Mouse (Mus musculus) neural tube, embryonic 14.5 days (tissue): ENCODE measurements around the gene Gm5930. TPM values are rescaled to one million over a fixed set of nuclear protein-coding genes. Genes with fewer than 3 reads are reported as not detected.
"Not testable (repeated sequence)": the region's sequence is repeated elsewhere in the genome, so short reads cannot be mapped to it uniquely, and the experiment has no call there.

Experiments
- ATAC-seq: fragments of 200-750 bp; cut with Nextera tagmentation; 2 replicates; pipeline ENCODE4 v1.8.0; 2017; ENCODE audit warnings: low read depth, mild to moderate bottlenecking, moderate TSS enrichment, moderate library complexity
- H3K27ac ChIP-seq: fragments of 300-500 bp; sonication (generic); 2 replicates; pipeline ENCODE4 v1.5.1; 2014; ENCODE audit warnings: low read depth, mild to moderate bottlenecking, control low read depth, low read length, moderate library complexity, mixed read lengths
- H3K27me3 ChIP-seq: fragments of 300-500 bp; sonication (generic); 2 replicates; pipeline ENCODE4 v1.6.1; 2014; ENCODE audit warnings: low read length; ENCODE audit not compliant: control insufficient read depth, insufficient read depth
- H3K36me3 ChIP-seq: fragments of 300-500 bp; sonication (generic); 2 replicates; pipeline ENCODE4 v1.6.1; 2014; ENCODE audit warnings: low read length, mixed read lengths; ENCODE audit not compliant: control insufficient read depth, insufficient read depth
- H3K4me1 ChIP-seq: fragments of 300-500 bp; sonication (generic); 2 replicates; pipeline ENCODE4 v1.6.1; 2014; ENCODE audit warnings: low read length; ENCODE audit not compliant: control insufficient read depth, insufficient read depth
- H3K4me2 ChIP-seq: fragments of 300-500 bp; sonication (generic); 2 replicates; pipeline ENCODE4 v1.6.1; 2014; ENCODE audit warnings: mild to moderate bottlenecking, low read depth, low read length, control low read depth
- H3K4me3 ChIP-seq: fragments of 300-500 bp; sonication (generic); 2 replicates; pipeline ENCODE4 v1.5.1; 2014; ENCODE audit warnings: low read depth, low read length, control low read depth, mixed read lengths
- H3K9ac ChIP-seq: fragments of 300-500 bp; sonication (generic); replicated peaks from 2 replicates; pipeline ENCODE4 v1.6.1; 2014; ENCODE audit warnings: low read depth, mild to moderate bottlenecking, control low read depth, low read length, mixed read lengths
- H3K9me3 ChIP-seq: fragments of 300-500 bp; sonication (generic); 2 replicates; pipeline ENCODE4 v1.6.1; 2016; ENCODE audit warnings: low read length; ENCODE audit not compliant: control insufficient read depth
- WGBS: fragments of 180-500 bp; shearing (Covaris S2); extraction: QIAGEN DNeasy Blood & Tissue Kit; methylation state at CpG from one replicate; pipeline ENCODE4 v1.1.7; 2014; 5-methylcytosine and 5-hydroxymethylcytosine counted together
- polyA plus RNA-seq: library from polyadenylated mRNA; unstranded; fragments of >200 nt; fragmentation: Nextera tagmentation; extraction: Ambion mirVana; gene quantifications from 2 replicates; pipeline ENCODE4 v1.2.1, GENCODE M21; 2014

The Gm5930 gene
- polyA plus RNA-seq: not detected in 2 replicates

DNA sequence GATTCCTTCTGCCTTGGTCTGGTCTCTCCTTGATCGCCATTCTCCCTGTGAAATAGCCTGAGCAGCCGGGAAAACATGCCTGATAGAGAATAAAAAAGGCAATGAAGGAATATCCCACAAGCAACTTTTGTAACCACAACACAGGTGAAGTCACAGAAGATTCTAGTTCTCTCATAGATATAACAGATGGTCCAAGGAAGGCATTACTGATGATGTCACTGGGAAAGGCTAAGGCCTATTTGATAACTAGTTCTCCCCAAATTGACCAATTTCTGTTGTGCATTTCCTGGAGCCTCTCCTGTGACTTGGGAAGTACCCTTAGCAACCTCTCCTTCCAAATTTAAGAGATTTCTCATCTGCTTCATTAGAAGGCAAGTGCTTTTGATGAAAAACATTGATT is at the start of gene Gm5930:
TSS of gene Gm5930 (minus strand) at position 101 of the 400 bp plus-strand sequence.
- H3K36me3 ChIP-seq, ATAC-seq, H3K27me3 ChIP-seq, H3K9ac ChIP-seq, H3K9me3 ChIP-seq, H3K4me3 ChIP-seq, H3K27ac ChIP-seq, H3K4me1 ChIP-seq, H3K4me2 ChIP-seq: not testable (repeated sequence)
- no CpG with 5 or more reads among the region's 2 CpGs for WGBS

DNA sequence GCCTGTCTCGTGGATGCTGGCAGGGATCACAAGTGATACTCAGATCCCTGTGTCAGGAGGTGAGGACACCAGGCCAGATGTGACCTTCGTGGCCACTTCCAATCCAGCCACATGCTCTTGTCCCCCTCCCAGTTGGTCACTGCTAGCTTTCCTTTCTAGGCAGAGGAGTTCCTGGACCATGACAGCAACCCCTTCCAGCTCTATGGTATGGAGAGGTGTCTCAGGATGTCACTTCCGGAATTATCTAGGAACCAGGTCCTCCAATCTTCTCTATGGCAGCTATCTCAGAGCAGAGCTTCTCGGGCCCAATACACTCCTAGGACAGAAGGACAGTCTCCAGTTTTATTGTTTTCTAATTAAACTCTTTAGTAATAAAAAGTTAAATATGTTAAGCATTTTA is 45.8 kb upstream of the Gm5930 start:
- not testable (repeated sequence) for H3K4me1 ChIP-seq, H3K9me3 ChIP-seq, H3K36me3 ChIP-seq, H3K4me2 ChIP-seq, H3K27me3 ChIP-seq, H3K27ac ChIP-seq, ATAC-seq, H3K4me3 ChIP-seq, H3K9ac ChIP-seq
- WGBS: 88% methylated on average over 4 of the region's 4 CpGs

DNA sequence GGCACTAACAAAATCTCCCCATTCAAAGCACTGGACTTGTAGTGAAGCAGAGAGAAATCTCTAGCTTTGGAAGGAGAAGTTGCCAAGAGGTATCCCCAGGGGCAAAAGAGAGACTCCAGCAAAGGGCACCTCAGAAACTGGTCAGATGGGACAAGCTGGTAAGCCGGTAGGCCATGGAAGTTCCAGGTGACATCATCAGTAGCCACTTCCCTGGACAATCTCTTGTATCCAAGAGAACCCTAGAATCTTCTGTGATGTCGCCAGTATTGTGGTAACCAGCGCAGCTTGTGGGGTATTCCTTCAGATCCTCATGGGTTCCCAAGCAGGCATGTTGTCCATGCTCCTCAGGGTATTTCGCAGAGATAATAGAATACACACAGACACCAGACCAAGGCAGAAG is 26.7 kb upstream of the Gm5930 start, which contains the start of gene Gm8229:
TSS of gene Gm8229 (plus strand) at position 301 of the 400 bp plus-strand sequence.
- not testable (repeated sequence) for H3K4me2 ChIP-seq, H3K9me3 ChIP-seq, ATAC-seq, H3K9ac ChIP-seq, H3K36me3 ChIP-seq, H3K27me3 ChIP-seq, H3K4me3 ChIP-seq, H3K27ac ChIP-seq, H3K4me1 ChIP-seq
- 93% methylated on average over 4 of the region's 4 CpGs for WGBS

DNA sequence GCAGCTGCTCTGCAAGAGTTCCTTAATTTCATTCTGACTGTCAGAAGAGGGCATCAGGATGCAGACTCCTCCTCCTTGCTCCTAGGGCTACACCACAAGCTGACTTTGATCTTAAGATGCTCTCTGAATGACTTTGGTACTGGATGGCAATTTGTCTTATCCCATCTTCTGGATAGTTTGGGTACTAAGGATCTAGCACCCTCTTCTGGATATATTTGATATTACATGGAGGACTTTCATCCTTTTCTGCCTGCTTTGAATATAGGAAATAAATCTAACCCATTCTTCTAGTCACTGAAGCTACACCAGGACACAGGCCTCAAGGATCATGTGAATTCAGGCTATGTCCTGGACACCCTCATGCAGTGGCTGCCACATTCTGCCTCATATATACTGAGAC is 23.9 kb upstream of the Gm5930 start:
- ATAC-seq: not testable (repeated sequence)

DNA sequence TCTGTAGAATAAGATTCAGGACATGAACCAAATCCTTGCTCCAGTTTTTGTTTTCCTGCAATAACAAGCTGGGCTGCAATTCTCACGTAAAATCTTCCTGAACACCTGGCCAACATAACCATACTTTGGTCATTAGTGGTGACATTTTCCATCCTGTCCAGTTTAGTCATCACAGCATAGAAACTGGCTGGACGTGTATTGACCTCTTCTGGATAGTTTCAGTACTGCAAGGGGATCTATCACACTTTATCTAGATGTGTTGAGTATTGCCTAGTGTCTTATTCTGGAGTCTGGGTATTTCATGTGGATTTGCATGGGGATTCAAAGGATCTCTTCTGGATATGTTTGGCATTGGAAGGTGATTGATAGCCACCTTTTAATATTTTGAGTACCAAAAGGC is 23.0 kb upstream of the Gm5930 start:
- not testable (repeated sequence) for H3K4me3 ChIP-seq, H3K36me3 ChIP-seq, ATAC-seq, H3K4me1 ChIP-seq, H3K27ac ChIP-seq, H3K9ac ChIP-seq, H3K9me3 ChIP-seq, H3K4me2 ChIP-seq, H3K27me3 ChIP-seq
- 63% methylated on average over 2 of the region's 2 CpGs for WGBS

More for the DNA sequence above, 23.9 kb upstream of the Gm5930 start:
- not testable (repeated sequence) for H3K9me3 ChIP-seq, H3K9ac ChIP-seq, H3K27ac ChIP-seq, H3K4me2 ChIP-seq, H3K4me3 ChIP-seq, H3K4me1 ChIP-seq, H3K27me3 ChIP-seq, H3K36me3 ChIP-seq

DNA sequence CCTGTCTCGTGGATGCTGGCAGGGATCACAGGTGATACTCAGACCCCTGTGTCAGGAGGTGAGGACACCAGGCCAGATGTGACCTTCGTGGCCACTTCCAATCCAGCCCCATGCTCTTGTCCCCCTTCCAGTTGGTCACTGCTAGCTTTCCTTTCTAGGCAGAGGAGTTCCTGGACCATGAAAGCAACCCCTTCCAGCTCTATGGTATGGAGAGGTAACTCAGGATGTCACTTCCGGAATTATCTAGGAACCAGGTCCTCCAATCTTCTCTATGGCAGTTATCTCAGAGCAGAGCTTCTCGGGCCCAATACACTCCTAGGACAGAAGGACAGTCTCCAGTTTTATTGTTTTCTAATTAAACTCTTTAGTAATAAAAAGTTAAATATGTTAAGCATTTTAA is 26.3 kb downstream of the Gm5930 start:
- not testable (repeated sequence) for H3K9me3 ChIP-seq, H3K9ac ChIP-seq, H3K27ac ChIP-seq, H3K4me1 ChIP-seq, H3K36me3 ChIP-seq, H3K27me3 ChIP-seq, H3K4me3 ChIP-seq, H3K4me2 ChIP-seq, ATAC-seq
- 77% methylated on average over 4 of the region's 4 CpGs for WGBS

DNA sequence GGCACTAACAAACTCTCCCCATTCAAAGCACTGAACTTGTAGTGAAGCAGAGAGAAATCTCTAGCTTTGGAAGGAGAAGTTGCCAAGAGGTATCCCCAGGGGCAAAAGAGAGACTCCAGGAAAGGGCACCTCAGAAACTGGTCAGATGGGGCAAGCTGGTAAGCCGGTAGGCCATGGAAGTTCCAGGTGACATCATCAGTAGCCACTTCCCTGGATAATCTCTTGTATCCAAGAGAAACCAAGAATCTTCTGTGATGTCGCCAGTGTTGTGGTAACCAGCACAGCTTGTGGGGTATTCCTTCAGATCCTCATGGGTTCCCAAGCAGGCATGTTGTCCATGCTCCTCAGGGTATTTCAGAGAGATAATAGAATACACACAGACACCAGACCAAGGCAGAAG is 53.1 kb downstream of the Gm5930 start, which contains the start of gene Gm8220:
TSS of gene Gm8220 (plus strand) at position 301 of the 400 bp plus-strand sequence.
- H3K36me3 ChIP-seq, H3K4me3 ChIP-seq, H3K9ac ChIP-seq, H3K4me2 ChIP-seq, H3K9me3 ChIP-seq, H3K27ac ChIP-seq, H3K4me1 ChIP-seq, ATAC-seq, H3K27me3 ChIP-seq: not testable (repeated sequence)
- WGBS: 91% methylated on average over 2 of the region's 2 CpGs

Other genes starting within 250 kb of the Gm5930 start
- gene Ear2, start 235.9 kb downstream of the Gm5930 start, polyA plus RNA-seq: not detected in 2 replicates
- gene Gm3327, start 214.7 kb downstream of the Gm5930 start, polyA plus RNA-seq: not detected in 2 replicates
- not detected in 2 replicates for gene Gm8212, start 140.9 kb downstream of the Gm5930 start, polyA plus RNA-seq
- not detected in 2 replicates for gene 4930503E14Rik, start 125.3 kb downstream of the Gm5930 start, polyA plus RNA-seq
- not detected in 2 replicates for gene Gm8220, start 53.0 kb downstream of the Gm5930 start, polyA plus RNA-seq
- gene Gm8229, start 26.8 kb upstream of the Gm5930 start, polyA plus RNA-seq: not detected in 2 replicates
- gene Gm3371, start 72.1 kb upstream of the Gm5930 start, polyA plus RNA-seq: not detected in 2 replicates
- gene Gm8232, start 95.1 kb upstream of the Gm5930 start, polyA plus RNA-seq: not detected in 2 replicates
- not detected in 2 replicates for gene BC061237, start 153.9 kb upstream of the Gm5930 start, polyA plus RNA-seq
- gene Gm17093, start 179.7 kb upstream of the Gm5930 start, polyA plus RNA-seq: not detected in 2 replicates
- not detected in 2 replicates for gene Gm8247, start 244.6 kb upstream of the Gm5930 start, polyA plus RNA-seq